Mouse (Mus musculus): ENCODE results near the gene Pigyl. TPM values are rescaled to one million over a fixed set of nuclear protein-coding genes. Genes with fewer than 3 reads are reported as not detected.

Pigyl gene
- 62.0 and 66.8 TPM in 2 replicates for polyA plus RNA-seq (2016; fragmentation: Nextera tagmentation; extraction: Ambion mirVana)

DNA sequence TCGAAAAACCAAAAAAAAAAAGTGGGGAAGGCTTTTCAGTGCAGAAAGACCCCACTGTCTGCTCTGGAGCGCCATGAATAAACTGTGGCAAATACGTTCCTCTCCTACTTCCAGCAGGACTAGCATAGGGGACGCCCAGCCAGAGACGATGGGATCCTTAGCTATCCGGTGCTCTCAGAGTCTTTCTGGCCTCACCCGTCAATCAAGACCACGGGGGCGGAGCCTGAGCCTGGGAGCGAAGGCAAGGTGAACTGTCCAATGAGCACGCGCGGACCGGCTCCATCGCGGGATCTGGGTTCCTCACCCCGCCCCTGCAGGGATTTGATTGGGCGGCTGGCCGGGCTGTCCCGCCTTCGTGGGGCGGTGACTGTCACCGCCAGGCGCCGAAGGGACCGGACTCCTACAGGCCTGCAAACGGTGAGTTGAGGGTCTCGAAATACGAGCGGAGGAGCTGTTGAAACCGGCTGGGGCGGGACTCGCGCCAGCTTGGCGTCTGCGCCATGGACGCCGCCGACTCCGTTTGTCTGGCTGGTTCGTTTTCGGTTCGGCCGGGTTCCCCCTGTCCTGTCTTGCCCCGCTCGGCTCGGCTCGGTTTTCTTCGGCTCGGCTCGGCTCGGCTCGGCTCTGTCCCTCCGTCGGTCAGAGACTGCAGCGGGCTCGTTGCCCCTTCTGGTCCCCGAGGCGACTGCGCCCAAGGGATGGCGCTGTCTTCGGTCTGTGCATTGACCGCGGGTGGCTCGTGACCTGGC, at the start of gene Pigyl:
TSS of gene Pigyl (plus strand) at position 350 of the 749 bp plus-strand sequence.
- H3K4me1 ChIP-seq: peaks cover 16% of the 10 kb centered on the region
- H3K4me3 ChIP-seq: peak within 1 kb of the TSS; percentile 70
- peak; percentile 98 for ATAC-seq (ENCODE audit: low FRiP score, low read depth)
- H3K4me2 ChIP-seq (replicated peaks): peak within 1 kb of the TSS; percentile 61
- no peaks in the 10 kb centered on the region for H3K9me3 ChIP-seq
- H3K9ac ChIP-seq (replicated peaks): peak within 1 kb of the TSS; percentile 75
- H3K27ac ChIP-seq (replicated peaks): peak within 1 kb of the TSS; percentile 88
- WGBS: 1% methylated on average over 64 of the region's 65 CpGs
- 0 out of 2 replicates have a peak, but pooled peaks cover 4% of the 10 kb centered on the region for H3K36me3 ChIP-seq
- peaks cover 10% of the 10 kb centered on the region for H3K27me3 ChIP-seq

- no peaks in the 10 kb centered on the region for H3K4me1 ChIP-seq
- no peak overlapping the region for H3K27ac ChIP-seq (replicated peaks)
- no peaks in the 10 kb centered on the region for H3K9me3 ChIP-seq
- H3K27me3 ChIP-seq: 0 out of 2 replicates have a peak, but pooled peaks cover 5% of the 10 kb centered on the region
- ATAC-seq (ENCODE audit: low FRiP score, low read depth): no peak
- WGBS: 95% methylated on average over 8 of the region's 9 CpGs
- no peak overlapping the region for H3K4me3 ChIP-seq
- H3K9ac ChIP-seq (replicated peaks): no peak overlapping the region
- H3K36me3 ChIP-seq: peaks cover 32% of the 10 kb centered on the region
- no peak overlapping the region for H3K4me2 ChIP-seq (replicated peaks)
These were observed 48.5 kb upstream of the Pigyl start for GRCm38 (mm10) chr9:22108194-22108593.

DNA sequence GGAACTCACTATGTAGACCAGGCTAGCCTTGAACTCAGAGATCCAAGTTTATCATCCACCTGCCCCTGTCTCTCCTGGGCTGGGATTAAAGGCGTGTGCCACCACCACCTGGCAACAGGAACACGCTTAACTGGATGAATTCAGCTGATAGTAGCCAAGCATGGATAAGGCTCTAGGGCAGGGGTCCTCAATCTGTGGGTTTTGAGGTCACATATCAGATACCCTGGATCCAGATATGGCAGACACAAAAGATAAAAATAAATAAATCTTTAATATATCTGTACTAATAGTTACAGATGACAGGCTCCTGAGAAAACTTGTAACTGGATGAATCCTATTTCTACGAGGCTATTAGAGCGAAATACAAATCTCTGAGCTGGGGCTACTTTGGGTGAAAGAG, 41.0 kb upstream of the Pigyl start:
- ATAC-seq (ENCODE audit: low FRiP score, low read depth): no peak
- 91% methylated on average over 4 of the region's 4 CpGs for WGBS
- H3K27me3 ChIP-seq: peaks cover 5% of the 10 kb centered on the region; the same call in 1 of the 2 replicates
- no peak overlapping the region; the same call in 1 of the 2 replicates for H3K9ac ChIP-seq (replicated peaks)
- peak overlapping the region; percentile 94 for H3K4me3 ChIP-seq
- H3K9me3 ChIP-seq: no peaks in the 10 kb centered on the region
- H3K36me3 ChIP-seq: peaks cover 33% of the 10 kb centered on the region
- peak overlapping the region; percentile 93 for H3K4me2 ChIP-seq (replicated peaks)
- H3K4me1 ChIP-seq: peaks cover 19% of the 10 kb centered on the region
- no peak overlapping the region for H3K27ac ChIP-seq (replicated peaks)

DNA sequence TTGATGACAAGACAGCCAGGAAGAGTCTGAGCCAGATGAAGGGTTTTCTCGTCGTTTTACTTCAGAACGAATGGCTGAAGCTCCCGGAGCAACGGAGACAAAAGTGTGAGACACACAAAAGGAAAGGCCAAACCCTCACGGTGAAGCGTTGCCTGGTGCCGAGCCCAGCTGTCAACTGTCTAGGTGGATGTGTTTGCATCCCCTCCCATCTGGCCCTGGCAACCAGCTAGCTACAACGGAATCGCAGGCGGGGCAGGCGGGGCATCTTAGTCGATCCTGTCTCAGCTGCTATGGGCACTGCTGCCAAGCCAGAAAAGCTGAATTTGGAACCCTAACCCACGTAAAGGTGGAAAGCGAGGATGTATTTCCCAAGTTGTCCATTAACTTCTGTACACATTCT, 40.6 kb upstream of the Pigyl start:
- 21% methylated on average over 15 of the region's 15 CpGs for WGBS
- Histone ChIP-seq H3K4me2 (replicated peaks) (peak overlapping the region; percentile 93), H3K27me3 (peaks cover 7% of the 10 kb centered on the region; the same call in 1 of the 2 replicates), H3K9me3 (no peaks in the 10 kb centered on the region), H3K4me1 (peaks cover 19% of the 10 kb centered on the region), H3K36me3 (peaks cover 30% of the 10 kb centered on the region), H3K27ac (replicated peaks) (no peak overlapping the region), H3K4me3 (peak overlapping the region; percentile 94), H3K9ac (replicated peaks) (peak overlapping the region; percentile 89)
- no peak for ATAC-seq (ENCODE audit: low FRiP score, low read depth)

GRCm38 (mm10) chr9:22116740-22117426, 39.8 kb upstream of the Pigyl start, which contains the start of gene Elof1:
Gene Elof1 (minus strand): TSS chr9:22117172.
- peak within 1 kb of the TSS; percentile 71 for H3K27ac ChIP-seq (replicated peaks)
- H3K4me3 ChIP-seq: peak within 1 kb of the TSS; percentile 94
- H3K4me1 ChIP-seq: peaks cover 19% of the 10 kb centered on the region
- WGBS: under 1% methylated on average over 52 of the region's 52 CpGs
- peak; percentile 92 for ATAC-seq (ENCODE audit: low FRiP score, low read depth)
- peaks cover 7% of the 10 kb centered on the region; the same call in 1 of the 2 replicates for H3K27me3 ChIP-seq
- peak within 1 kb of the TSS; percentile 93 for H3K4me2 ChIP-seq (replicated peaks)
- H3K36me3 ChIP-seq: peaks cover 22% of the 10 kb centered on the region
- H3K9me3 ChIP-seq: no peaks in the 10 kb centered on the region
- peak within 1 kb of the TSS; percentile 89 for H3K9ac ChIP-seq (replicated peaks)

DNA sequence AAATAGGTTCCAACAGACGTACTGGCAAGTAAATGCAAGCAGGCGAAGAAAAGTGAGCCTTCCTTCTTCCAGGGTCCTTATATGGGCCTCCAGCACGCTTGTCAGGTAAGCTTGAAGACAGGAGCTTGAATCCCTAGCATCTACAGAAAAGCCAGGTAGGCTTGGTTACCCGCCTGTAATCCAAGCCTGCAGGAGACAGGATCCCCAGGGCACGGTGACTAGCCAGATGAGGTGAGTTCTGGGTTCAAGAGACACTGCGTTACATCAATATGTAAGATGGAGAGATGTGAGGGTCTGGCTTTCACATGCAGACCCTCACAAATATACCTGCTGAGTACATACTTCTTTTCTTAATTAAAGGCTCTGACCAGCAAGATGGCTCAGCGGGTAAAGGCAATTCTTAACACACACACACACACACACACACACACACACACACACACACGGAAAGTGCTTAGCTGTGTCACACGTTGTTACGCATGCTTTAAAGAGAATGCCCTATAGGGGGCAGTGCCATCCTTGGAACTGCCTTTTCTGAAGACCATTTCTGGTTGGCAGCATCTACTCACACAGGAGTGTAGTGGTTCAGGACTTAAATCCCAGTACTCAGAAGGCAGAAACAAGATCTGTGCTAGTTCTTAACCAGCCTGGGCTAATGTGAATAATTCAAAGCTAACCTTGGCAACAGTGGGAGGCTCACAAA, 38.7 kb upstream of the Pigyl start:
- peak overlapping the region; percentile 89; the same call in 1 of the 2 replicates for H3K9ac ChIP-seq (replicated peaks)
- peak overlapping the region; percentile 93 for H3K4me2 ChIP-seq (replicated peaks)
- peak overlapping the region; percentile 94 for H3K4me3 ChIP-seq
- peaks cover 12% of the 10 kb centered on the region for H3K36me3 ChIP-seq
- ATAC-seq (ENCODE audit: low FRiP score, low read depth): no peak
- H3K9me3 ChIP-seq: no peaks in the 10 kb centered on the region
- WGBS: 46% methylated on average over 10 of the region's 10 CpGs
- peaks cover 9% of the 10 kb centered on the region for H3K27me3 ChIP-seq
- H3K4me1 ChIP-seq: peaks cover 19% of the 10 kb centered on the region
- H3K27ac ChIP-seq (replicated peaks): no peak overlapping the region

- H3K4me3 ChIP-seq: no peak overlapping the region
- H3K9ac ChIP-seq (replicated peaks): no peak overlapping the region
- no peak overlapping the region for H3K27ac ChIP-seq (replicated peaks)
- no peak overlapping the region for H3K4me2 ChIP-seq (replicated peaks)
- no peaks in the 10 kb centered on the region for H3K36me3 ChIP-seq
- no peaks in the 10 kb centered on the region for H3K9me3 ChIP-seq
- peaks cover 11% of the 10 kb centered on the region for H3K27me3 ChIP-seq
- peaks cover 19% of the 10 kb centered on the region for H3K4me1 ChIP-seq
- 92% methylated on average over 4 of the region's 4 CpGs for WGBS
- no peak for ATAC-seq (ENCODE audit: low FRiP score, low read depth)
These were observed 37.1 kb upstream of the Pigyl start for GRCm38 (mm10) chr9:22119543-22119942.

DNA sequence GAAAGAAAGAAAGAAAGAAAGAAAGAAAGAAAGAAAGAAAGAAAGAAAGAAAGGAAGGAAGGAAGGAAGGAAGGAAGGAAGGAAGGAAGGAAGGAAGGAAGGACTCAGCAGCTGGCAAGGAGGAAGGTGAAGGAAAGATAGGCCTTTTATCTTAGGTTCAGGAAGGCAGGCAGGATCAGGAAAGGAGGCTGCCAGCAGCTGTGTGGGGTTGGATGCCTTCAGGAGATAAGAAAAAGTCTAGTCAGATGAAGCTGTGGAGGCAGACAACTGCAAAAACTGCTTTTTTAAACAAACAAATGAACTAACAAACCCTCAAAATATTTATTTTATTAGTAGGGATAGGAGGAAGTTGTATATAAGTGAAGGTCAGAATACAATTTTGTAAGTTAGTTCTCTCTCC, 35.1 kb upstream of the Pigyl start:
- H3K4me1 ChIP-seq: peaks cover 8% of the 10 kb centered on the region
- H3K9me3 ChIP-seq: no peaks in the 10 kb centered on the region
- ATAC-seq (ENCODE audit: low FRiP score, low read depth): no peak
- H3K27me3 ChIP-seq: peaks cover 11% of the 10 kb centered on the region
- H3K27ac ChIP-seq (replicated peaks): no peak overlapping the region
- no peak overlapping the region for H3K4me3 ChIP-seq
- no peak overlapping the region for H3K4me2 ChIP-seq (replicated peaks)
- H3K36me3 ChIP-seq: no peaks in the 10 kb centered on the region
- no peak overlapping the region for H3K9ac ChIP-seq (replicated peaks)

DNA sequence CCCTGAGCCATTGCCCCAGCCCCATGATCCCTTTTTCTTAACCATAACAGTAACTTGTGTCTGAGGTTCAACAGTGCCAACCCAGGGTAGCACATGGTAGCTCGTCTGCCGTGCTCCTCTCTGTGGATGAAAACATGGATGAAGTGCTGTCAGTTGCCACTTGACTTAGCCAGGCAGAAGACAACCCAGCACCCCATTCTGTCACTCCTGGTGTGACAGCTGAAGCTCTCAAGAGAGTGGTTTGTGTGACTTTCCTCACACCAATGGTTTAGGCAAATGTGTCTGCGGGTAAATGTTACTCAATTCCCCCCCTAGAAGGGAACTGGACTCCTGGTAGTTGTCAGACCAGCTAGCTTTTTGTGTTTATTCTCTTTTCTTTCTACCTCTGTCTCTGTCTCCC, 34.6 kb upstream of the Pigyl start:
- Histone ChIP-seq H3K27ac (replicated peaks) (no peak overlapping the region), H3K9me3 (no peaks in the 10 kb centered on the region), H3K27me3 (peaks cover 11% of the 10 kb centered on the region), H3K4me3 (no peak overlapping the region), H3K4me2 (replicated peaks) (no peak overlapping the region), H3K36me3 (no peaks in the 10 kb centered on the region), H3K9ac (replicated peaks) (no peak overlapping the region), H3K4me1 (peaks cover 8% of the 10 kb centered on the region)
- no peak for ATAC-seq (ENCODE audit: low FRiP score, low read depth)
- WGBS: 86% methylated on average over 3 of the region's 3 CpGs

DNA sequence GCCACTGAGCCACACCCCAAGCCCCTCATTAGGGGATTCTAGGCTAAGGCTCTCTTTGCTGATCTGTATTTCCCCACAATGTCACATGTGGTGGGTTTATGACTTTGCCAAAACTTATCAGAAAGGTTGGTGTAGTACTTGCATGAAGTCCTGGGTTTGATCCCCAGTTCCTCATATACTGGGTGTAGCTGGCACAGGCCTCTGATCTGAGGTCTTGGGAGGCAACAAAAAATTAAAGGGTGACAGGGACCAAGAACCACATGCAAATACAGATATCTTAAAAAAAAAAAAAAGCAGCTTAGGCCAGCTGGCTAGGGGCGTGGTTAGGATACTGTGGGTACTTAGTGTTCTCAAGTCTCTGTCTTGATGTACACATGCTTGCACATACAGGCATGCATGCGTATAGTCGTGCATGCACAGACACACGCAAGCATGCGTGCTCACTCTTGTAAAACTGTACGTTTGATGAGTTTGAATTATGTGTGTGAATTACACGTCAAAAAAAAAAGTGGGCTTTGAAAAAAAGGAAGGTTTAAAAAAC, 33.5 kb upstream of the Pigyl start:
- 87% methylated on average over 7 of the region's 7 CpGs for WGBS
- ATAC-seq (ENCODE audit: low FRiP score, low read depth): no peak
- H3K4me2 ChIP-seq (replicated peaks): no peak overlapping the region
- H3K27me3 ChIP-seq: peaks cover 15% of the 10 kb centered on the region
- no peak overlapping the region for H3K9ac ChIP-seq (replicated peaks)
- H3K27ac ChIP-seq (replicated peaks): no peak overlapping the region
- H3K9me3 ChIP-seq: no peaks in the 10 kb centered on the region
- no peak overlapping the region for H3K4me3 ChIP-seq
- no peaks in the 10 kb centered on the region for H3K36me3 ChIP-seq
- no peaks in the 10 kb centered on the region for H3K4me1 ChIP-seq

- peaks cover 13% of the 10 kb centered on the region for H3K27me3 ChIP-seq
- no peaks in the 10 kb centered on the region for H3K4me1 ChIP-seq
- no peak for ATAC-seq (ENCODE audit: low FRiP score, low read depth)
- no peak overlapping the region for H3K4me3 ChIP-seq
- 88% methylated on average over 3 of the region's 3 CpGs for WGBS
- H3K9me3 ChIP-seq: no peaks in the 10 kb centered on the region
- no peaks in the 10 kb centered on the region for H3K36me3 ChIP-seq
- no peak overlapping the region for H3K9ac ChIP-seq (replicated peaks)
- H3K27ac ChIP-seq (replicated peaks): no peak overlapping the region
- no peak overlapping the region for H3K4me2 ChIP-seq (replicated peaks)
These were observed 32.5 kb upstream of the Pigyl start for GRCm38 (mm10) chr9:22124169-22124568.
